Mouse (Mus musculus) kidney, postnatal 0 days (tissue): Measurements from ENCODE around the gene Tbccd1. TPM values are rescaled to one million over a fixed set of nuclear protein-coding genes. Genes with fewer than 3 reads are reported as not detected.

ENCODE experiments used
- ATAC-seq: fragments of 200-750 bp; cut with Nextera tagmentation; replicated peaks from 2 replicates; pipeline ENCODE4 v1.8.0; 2017; ENCODE audit warnings: low read depth, moderate number of reproducible peaks, moderate TSS enrichment, moderate library complexity; ENCODE audit not compliant: low FRiP score
- DNase-seq: peaks from one replicate; pipeline ENCODE4 v3.0.0-alpha.2; 2016; ENCODE audit warnings: low spot score
- H3K27ac ChIP-seq: fragments of 300-500 bp; sonication (generic); 2 replicates; pipeline ENCODE4 v1.5.1; 2014; ENCODE audit warnings: mild to moderate bottlenecking
- H3K27me3 ChIP-seq: fragments of 300-500 bp; sonication (generic); 2 replicates; pipeline ENCODE4 v1.6.1; 2014; ENCODE audit warnings: low read length, mixed read lengths; ENCODE audit not compliant: insufficient read depth
- H3K36me3 ChIP-seq: fragments of 300-500 bp; sonication (generic); 2 replicates; pipeline ENCODE4 v1.6.1; 2014; ENCODE audit warnings: low read length, mixed read lengths; ENCODE audit not compliant: insufficient read depth
- H3K4me1 ChIP-seq: fragments of 300-500 bp; sonication (generic); replicated peaks from 2 replicates; pipeline ENCODE4 v1.6.1; 2014; ENCODE audit warnings: antibody characterized with exemption, low read length, mixed read lengths; ENCODE audit not compliant: insufficient read depth
- H3K4me2 ChIP-seq: fragments of 300-500 bp; sonication (generic); 2 replicates; pipeline ENCODE4 v1.6.1; 2014; ENCODE audit warnings: mild to moderate bottlenecking, low read length, moderate library complexity, mixed read lengths
- H3K4me3 ChIP-seq: fragments of 300-500 bp; sonication (generic); replicated peaks from 2 replicates; pipeline ENCODE4 v1.5.1; 2014; ENCODE audit warnings: low read depth, low read length
- H3K9ac ChIP-seq: fragments of 300-500 bp; sonication (generic); 2 replicates; pipeline ENCODE4 v1.6.1; 2014; ENCODE audit warnings: low read depth, low read length
- H3K9me3 ChIP-seq: fragments of 300-500 bp; sonication (generic); replicated peaks from 2 replicates; pipeline ENCODE4 v1.6.1; 2016; ENCODE audit warnings: low read length, inconsistent platforms, mixed read lengths
- CTCF ChIP-seq: IDR thresholded peaks from 2 replicates; pipeline ENCODE4 v1.5.1; 2016; ENCODE audit warnings: antibody characterized with exemption, low read depth, mild to moderate bottlenecking, moderate library complexity
- WGBS: fragments of 180-500 bp; shearing (Covaris S2); extraction: QIAGEN DNeasy Blood & Tissue Kit; methylation state at CpG from one replicate; pipeline ENCODE4 v1.1.7; 2014; 5-methylcytosine and 5-hydroxymethylcytosine counted together
- polyA plus RNA-seq: library from polyadenylated mRNA; unstranded; fragments of >200 nt; fragmentation: Nextera tagmentation; extraction: Ambion mirVana; gene quantifications from 2 replicates; pipeline ENCODE4 v1.2.1, GENCODE M21; 2015

Tbccd1 gene
- polyA plus RNA-seq, 1 experiment from 2014 or later, result 25.3 TPM

DNA sequence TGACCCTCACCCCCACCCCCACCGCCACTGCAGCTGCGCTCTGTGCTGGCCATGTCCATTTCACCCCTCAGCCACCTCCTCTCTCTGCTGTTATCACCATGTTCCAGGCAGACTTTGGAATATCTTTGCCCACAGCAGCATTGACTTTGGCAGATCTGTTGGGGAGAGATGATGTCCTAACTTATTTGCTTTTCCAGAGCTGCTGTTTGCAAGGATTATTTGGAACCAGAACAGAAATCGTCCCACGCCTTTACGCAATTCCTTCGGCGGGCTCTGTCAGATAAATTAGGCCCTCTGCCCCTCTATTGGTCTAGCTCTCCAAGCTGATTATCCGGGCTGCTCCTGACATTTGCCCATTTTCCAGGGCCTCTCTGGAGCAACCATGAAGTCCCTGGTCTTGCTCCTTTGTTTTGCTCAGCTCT is 34.3 kb upstream of the Tbccd1 start:
- H3K27ac ChIP-seq, result no peak overlapping the region

DNA sequence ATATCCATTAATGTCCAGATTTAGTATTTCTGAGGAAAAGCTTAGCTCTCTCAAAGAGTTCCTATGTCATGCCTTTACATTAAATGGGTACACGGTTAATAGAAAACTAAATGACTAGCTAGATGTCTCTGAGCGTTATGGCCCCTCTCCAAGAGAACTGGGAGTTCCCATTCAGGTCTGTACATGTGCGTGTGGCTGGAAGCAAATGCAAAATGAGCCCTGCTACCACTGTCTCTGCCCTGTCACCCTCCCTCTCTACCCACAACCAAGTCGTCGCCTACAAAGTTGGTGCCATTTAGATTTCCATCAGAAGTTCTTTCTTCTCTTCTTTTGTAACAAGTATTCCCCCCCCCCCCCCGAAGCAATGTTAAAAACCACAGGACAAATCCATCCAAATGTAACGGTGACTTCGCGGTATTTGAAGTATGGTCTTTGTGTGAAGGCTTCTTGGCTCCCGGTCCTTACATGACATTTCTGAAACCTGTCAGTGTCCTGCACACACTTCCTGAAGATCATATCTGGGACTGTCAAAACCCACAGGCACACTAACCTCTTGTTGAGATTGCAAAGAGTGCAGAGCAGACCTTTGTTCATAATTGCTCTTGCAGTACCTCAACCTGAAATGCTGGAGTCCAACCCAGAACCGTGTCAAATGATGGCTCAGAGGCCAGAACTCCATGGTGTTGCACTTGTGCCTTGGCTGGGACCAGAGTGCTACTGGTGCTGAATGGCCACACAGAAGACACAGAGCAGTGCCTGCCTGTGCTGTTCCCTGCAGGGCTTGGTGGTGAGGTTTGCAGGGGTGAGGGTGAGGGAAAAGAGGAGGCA is 33.4 kb upstream of the Tbccd1 start, which contains the start of gene Ahsg:
Gene Ahsg (plus strand): TSS at position 595 of the 828 bp plus-strand sequence.
- WGBS, result 71% methylated on average over 11 of the region's 11 CpGs
- no peak for TF ChIP-seq CTCF

More for the DNA sequence above, 34.3 kb upstream of the Tbccd1 start:
- no peaks in the 10 kb centered on the region for H3K27me3 ChIP-seq
- H3K9me3 ChIP-seq, result no peaks in the 10 kb centered on the region
- H3K36me3 ChIP-seq, result no peaks in the 10 kb centered on the region
- no peak overlapping the region for H3K4me3 ChIP-seq
- ATAC-seq (no peak), DNase-seq (no peak)
- no peak overlapping the region for H3K9ac ChIP-seq
- no peak overlapping the region for H3K4me2 ChIP-seq
- TF ChIP-seq CTCF, result no peak
- no peaks in the 10 kb centered on the region for H3K4me1 ChIP-seq
- 89% methylated on average over 8 of the region's 8 CpGs for WGBS

DNA sequence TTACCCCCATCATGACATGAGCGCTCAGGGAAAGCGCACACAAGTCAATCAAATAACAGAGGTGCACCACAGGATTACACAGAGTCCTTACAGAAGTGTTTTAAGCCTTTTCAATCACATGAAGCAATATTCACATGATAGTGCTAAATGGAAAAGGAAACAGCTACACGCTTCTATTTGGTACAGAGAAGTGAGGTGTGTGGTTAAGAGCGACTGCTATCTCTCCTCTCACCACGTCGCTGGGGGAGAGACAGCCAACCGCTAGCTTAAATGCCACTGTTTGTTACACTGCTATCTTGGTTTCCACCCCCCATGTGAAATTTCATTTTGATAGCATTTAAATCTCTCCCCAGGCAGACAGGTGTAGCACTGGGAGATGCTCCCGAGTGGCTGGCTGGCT is 32.2 kb upstream of the Tbccd1 start:
- 93% methylated on average over 8 of the region's 8 CpGs for WGBS
- no peak overlapping the region for H3K4me3 ChIP-seq
- no peak overlapping the region for H3K9ac ChIP-seq
- no peak for DNase-seq
- TF ChIP-seq CTCF, result no peak
- H3K27me3 ChIP-seq, result no peaks in the 10 kb centered on the region
- no peaks in the 10 kb centered on the region for H3K36me3 ChIP-seq
- ATAC-seq, result no peak
- no peaks in the 10 kb centered on the region for H3K9me3 ChIP-seq
- H3K27ac ChIP-seq, result no peak overlapping the region
- no peak overlapping the region for H3K4me2 ChIP-seq
- no peaks in the 10 kb centered on the region for H3K4me1 ChIP-seq

More for the DNA sequence above, 33.4 kb upstream of the Tbccd1 start, which contains the start of gene Ahsg:
- no peaks in the 10 kb centered on the region for H3K27me3 ChIP-seq
- H3K36me3 ChIP-seq, result no peaks in the 10 kb centered on the region
- no peak within 1 kb of the TSS for H3K9ac ChIP-seq
- H3K4me3 ChIP-seq, result no peak within 1 kb of the TSS
- no peak within 1 kb of the TSS for H3K27ac ChIP-seq
- no peaks in the 10 kb centered on the region for H3K9me3 ChIP-seq
- no peak within 1 kb of the TSS for H3K4me2 ChIP-seq
- H3K4me1 ChIP-seq, result no peaks in the 10 kb centered on the region
- DNase-seq (no peak), ATAC-seq (no peak)

DNA sequence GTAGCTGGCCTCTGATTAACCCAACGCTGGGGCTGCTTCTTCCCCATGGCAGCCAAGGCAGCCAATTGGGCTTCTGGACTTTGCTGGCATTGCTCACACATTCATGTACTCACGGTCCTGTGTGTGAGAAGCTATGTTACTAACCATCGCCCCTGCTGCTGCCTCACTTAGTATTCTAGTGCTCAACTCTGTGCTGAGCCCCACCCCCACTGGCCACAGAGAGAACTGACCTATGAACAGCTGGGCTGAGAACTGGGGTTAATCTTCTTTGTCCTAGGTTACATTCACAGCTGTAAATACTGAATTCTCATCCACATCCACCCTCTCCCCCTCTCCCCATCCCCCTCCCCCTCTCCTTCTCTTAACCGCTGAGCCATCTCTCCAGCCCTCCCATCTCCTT is 31.4 kb upstream of the Tbccd1 start:
- WGBS, result 76% methylated on average over 4 of the region's 4 CpGs
- ATAC-seq, result no peak
- no peak for DNase-seq

DNA sequence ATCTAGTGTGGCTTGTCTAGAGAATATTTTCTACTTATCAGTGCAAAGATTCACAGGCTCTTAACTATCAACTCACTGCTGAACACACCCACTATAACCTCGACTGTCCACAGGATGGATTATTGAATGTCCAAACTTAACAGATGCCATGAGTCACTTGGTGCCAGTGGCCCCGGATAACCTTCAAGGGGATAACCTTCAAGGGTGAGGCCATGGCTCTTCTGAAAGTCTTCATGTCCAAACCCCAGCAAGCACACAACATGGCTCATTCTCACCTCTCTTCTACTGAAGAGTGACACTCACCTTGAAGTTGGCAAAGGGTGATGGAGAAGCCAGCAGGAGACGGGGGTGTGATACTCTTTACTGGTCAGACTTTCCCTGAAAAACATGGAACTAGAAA is 29.3 kb upstream of the Tbccd1 start:
- 79% methylated on average over 3 of the region's 3 CpGs for WGBS
- H3K27ac ChIP-seq, result no peak overlapping the region
- no peaks in the 10 kb centered on the region for H3K27me3 ChIP-seq
- DNase-seq (no peak), ATAC-seq (no peak)
- H3K36me3 ChIP-seq, result no peaks in the 10 kb centered on the region
- no peak overlapping the region for H3K9ac ChIP-seq
- H3K4me1 ChIP-seq, result no peaks in the 10 kb centered on the region
- no peak overlapping the region for H3K4me3 ChIP-seq
- no peak for TF ChIP-seq CTCF
- no peak overlapping the region for H3K4me2 ChIP-seq
- no peaks in the 10 kb centered on the region for H3K9me3 ChIP-seq

More for the DNA sequence above, 31.4 kb upstream of the Tbccd1 start:
- TF ChIP-seq CTCF, result no peak
- Histone ChIP-seq H3K27me3 (no peaks in the 10 kb centered on the region), H3K27ac (no peak overlapping the region), H3K36me3 (no peaks in the 10 kb centered on the region), H3K4me1 (no peaks in the 10 kb centered on the region), H3K9me3 (no peaks in the 10 kb centered on the region), H3K4me2 (no peak overlapping the region), H3K9ac (no peak overlapping the region), H3K4me3 (no peak overlapping the region)

DNA sequence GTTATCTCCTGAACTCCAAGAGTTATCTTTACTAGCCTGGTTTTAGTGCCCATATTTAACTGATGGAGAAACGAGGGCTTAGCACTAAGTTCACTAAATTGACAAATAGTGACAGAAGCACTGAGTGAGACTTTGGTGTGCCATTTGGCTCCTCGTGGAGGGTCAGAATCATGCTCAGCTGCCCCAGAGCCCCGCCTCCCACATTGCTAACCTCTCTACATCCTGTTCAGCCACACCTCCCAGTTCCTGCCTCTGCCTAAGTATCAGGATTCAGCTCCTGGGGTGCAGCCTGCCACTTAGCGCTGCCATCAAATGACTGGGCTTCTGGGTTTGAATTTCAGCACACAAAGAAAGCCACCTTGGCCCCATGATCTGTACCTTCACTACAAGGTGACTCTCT is 27.9 kb upstream of the Tbccd1 start:
- ATAC-seq, result no peak
- 15% methylated on average over 4 of the region's 4 CpGs for WGBS
- DNase-seq, result no peak
- H3K27me3 ChIP-seq, result no peaks in the 10 kb centered on the region
- H3K36me3 ChIP-seq, result no peaks in the 10 kb centered on the region
- no peak for TF ChIP-seq CTCF
- no peaks in the 10 kb centered on the region for H3K9me3 ChIP-seq
- no peak overlapping the region for H3K27ac ChIP-seq
- H3K9ac ChIP-seq, result no peak overlapping the region
- no peak overlapping the region for H3K4me3 ChIP-seq
- H3K4me1 ChIP-seq, result no peaks in the 10 kb centered on the region
- no peak overlapping the region for H3K4me2 ChIP-seq
